Mouse (Mus musculus) kidney, adult 2 months (tissue): ENCODE measurements around the gene Mfap2.

Experiments
- CTCF ChIP-seq: fragments of 200-500 bp; conservative IDR thresholded peaks from 2 replicates; pipeline ENCODE4 v1.5.1; 2011; ENCODE audit warnings: low read depth, mild to moderate bottlenecking, control low read depth, low read length, moderate library complexity, mixed read lengths; ENCODE audit not compliant: insufficient read depth, insufficient read length
- POLR2A ChIP-seq: fragments of 200-500 bp; IDR thresholded peaks from one replicate; pipeline ENCODE4 v1.6.1; 2011; ENCODE audit warnings: low read depth, low read length, control low read depth

DNA sequence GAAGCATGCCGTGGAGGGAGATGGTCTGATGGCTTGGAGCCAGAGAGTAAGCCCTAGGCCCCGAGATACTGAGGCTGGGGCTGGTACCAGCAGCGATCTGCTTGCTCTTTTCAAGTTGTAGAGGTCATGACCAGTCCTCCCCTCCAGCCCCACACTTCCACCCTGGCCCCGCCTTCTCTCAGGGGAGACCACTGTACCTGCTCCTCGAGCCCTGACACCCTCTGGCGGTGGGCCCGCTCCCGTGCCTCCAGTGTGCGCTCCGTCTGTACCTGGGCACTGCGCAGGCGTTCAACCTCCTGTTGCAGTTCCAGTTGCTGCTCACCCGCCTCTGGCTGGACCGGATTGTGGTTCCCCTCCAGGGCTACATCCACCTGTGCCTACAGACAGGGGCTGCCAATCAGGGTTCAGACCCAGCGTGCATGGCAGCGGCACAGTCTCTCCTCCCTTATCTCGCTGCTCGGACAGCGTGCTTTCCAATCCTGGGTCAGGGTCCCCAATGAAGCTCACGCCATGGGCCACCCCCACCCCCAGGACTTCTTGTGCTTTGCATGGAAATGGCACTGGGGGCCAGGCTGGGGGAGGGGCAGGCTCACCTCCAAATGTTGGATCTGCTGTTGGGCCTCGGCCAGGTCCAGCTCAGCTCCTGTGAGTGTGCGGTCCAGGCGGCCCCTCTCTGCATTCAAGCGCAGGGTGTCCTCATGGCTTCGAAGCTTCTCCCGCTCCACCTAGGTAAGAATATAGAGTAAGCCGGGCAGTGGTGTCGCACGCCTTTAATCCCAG lies 7.6 kb downstream of the Mfap2 start:
- TF ChIP-seq CTCF (no peak), POLR2A (no peak)
